Mouse (Mus musculus): ENCODE results near the gene Ace3.

The Ace3 gene

GRCm38 (mm10) chr11:105994375-105994774 lies at the start of gene Ace3:
Gene Ace3 (plus strand): TSS chr11:105994675.
- no peak for DNase-seq (ENCODE audit: low spot score in 2 of 2)

DNA sequence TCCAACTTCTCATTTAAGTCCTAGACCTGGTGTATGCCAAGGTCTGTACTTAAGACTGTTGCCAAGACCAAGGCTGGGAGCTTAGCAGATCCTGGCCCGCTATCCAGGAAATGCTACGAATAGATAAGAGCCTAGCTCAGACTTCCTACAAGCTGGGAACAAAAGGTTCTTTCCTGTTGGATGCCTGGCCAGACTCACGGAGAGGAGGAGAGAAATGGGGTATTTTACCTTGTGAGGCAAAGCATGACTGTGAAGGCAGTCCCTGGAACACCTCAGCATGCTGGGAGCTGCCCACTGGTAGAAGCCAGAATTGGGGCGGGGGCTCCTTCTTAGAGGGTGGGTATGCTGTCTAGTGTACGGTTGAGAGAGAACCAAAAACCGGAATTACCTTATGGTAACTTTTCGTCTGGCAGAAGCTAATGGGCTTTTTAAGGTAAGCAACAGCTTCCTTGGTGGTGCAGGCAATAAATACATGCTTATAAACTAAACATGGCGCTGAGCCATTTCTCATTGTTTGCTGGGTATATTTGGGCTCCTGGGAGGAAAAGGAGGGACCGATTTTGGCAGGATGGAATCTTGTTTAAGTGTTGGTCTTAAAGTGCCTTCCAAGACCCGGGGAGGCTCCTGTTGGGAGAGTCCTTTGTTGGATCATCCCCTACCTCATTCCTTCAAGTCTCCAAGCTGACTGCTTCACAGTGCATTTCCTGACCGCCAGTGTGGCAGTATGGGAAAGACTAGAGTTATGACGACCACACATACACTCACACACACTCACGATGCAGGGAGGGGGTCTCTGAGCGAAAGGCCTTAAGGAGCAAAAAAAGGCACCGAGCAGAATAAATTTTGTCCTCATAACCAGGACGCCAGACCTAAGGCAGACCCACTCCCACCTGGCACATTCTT lies 49.5 kb upstream of the Ace3 start:
- peak in 1 of 2 experiments; percentile 17 for DNase-seq (ENCODE audit: low spot score in 2 of 2)

- no peak for DNase-seq (ENCODE audit: low spot score in 2 of 2)
Measured at GRCm38 (mm10) chr11:105946694-105947154, 47.8 kb upstream of the Ace3 start.

DNA sequence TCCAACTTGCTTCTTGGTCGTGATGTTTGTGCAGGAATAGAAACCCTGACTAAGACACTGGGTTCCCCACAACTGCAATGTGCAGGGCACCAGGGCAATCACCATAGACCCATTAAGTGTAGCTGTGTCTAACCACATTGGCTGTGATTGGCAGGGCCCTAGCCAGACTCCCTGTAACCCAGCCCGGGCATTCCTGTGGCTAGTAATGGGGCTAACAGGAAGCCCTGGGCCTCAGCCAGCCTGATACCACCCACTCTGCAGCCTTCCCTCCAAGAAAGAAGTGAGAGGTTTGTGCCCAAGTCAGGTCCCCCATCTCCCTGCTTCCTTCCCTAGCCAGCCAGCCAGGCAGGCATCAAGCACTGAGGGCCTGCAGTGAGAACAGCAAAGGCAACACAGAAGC lies 46.2 kb upstream of the Ace3 start:
- no peak for DNase-seq (ENCODE audit: low spot score in 2 of 2)

DNA sequence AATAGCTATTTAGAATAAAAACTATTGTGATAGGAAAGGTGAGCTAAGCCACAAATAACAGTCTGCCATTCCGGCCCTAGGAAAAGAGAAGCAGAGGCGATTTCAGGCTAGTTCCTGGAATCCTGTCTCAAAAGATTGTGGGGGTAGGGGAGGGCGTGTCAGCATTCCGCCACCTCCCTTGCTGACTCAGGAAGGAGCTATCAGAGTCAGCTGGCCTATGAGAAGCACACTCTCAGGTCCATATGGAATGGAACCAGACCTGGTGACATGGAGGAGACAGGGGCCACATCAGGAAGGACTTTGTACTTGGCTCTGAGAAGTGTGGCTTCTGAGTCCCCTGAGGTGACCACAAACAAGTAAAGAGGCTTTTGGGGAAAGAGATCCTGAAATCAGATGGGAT lies 44.0 kb upstream of the Ace3 start:
- no peak for DNase-seq (ENCODE audit: low spot score in 2 of 2)

DNA sequence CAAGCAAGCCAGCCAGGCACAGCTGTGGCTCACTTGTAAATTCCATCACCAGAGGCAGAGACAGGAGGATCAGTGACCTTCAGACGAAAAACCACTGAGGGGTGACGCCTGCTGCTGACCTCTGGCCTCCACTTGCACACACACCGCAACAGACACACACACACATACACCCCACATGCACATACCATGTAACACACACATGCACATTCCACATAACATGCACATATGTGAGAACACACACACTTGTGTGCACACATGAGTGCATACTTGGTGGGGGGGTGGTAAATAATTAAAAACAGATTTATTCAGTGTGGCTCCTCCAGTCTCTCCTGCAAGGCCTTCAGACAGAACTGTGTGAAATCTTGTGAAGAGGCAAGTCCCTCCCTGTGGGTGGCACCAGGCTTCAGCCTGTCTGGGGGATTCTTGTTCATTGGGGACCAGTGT lies 42.9 kb upstream of the Ace3 start:
- no peak for DNase-seq (ENCODE audit: low spot score in 2 of 2)

DNA sequence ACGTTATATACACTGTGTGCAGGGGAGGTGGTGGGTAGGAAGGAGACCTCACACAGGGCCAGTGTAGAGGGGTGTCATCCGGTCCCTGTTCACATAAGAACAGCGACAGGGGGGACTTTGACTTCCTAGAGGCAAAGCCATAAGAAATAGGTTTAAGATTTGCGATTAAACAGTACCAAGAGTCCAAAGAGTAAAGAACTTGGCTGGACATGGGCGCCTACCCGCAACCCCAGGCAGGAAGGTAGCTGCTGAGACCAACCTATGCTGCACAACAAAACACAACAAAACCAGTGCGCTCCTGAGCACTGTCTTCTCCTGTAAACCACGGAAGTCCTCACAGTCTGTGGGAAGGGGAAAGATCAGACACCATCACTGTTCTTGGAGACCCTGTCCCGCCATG lies 42.4 kb upstream of the Ace3 start:
- DNase-seq (ENCODE audit: low spot score in 2 of 2) = no peak

GRCm38 (mm10) chr11:105952911-105953386 lies 41.5 kb upstream of the Ace3 start, which contains the start of gene Cyb561:
Gene Cyb561 (minus strand): TSS chr11:105953336.
- DNase-seq (ENCODE audit: low spot score in 2 of 2) = no peak

DNA sequence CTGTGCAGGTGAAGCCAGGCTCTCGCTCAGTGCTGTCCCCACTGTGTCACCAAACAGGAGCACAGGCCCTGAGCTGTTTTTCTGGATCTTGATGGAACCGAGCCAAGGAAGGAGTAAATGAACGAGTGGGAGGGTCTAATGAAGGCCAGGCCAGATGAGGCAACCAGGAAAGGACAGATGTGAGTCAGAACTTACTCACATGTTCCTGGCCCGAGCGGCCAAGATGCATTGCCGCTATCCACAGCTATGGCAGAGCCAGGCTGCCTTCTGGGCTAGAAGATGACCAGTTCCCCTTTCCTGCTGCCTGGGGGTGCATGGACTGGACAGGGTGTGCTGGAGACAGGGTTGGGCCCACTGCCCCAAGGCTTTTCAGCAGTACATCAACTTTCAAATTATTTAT lies 41.1 kb upstream of the Ace3 start:
- no peak for DNase-seq (ENCODE audit: low spot score in 2 of 2)

DNA sequence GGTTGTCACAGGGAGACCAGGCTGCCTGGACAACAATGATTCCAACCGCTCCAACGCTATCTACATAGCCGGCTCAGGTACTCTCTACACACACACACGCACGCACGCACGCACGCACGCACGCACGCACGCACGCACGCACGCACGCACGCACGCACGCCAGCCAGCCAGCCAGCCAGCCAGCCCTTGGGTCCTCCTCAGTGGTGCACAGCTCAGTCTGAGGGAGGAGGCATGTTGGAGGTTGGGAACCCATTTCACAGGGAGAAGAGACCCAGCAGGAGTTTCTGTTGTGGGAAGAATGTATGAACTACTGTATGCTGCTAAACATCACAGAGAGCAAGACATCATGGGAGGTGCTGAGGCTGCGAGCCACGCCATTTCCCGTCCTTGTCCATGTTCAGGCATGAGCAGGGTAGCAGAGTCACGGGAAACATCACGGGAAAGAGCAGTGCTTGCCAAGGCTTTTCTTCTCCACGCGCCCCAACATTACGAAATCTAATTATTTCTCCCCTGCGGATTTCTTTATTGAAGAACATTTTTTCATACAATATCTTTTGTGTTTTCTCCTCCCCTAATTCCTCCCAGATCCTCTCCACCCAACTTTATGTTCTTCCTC lies 38.6 kb upstream of the Ace3 start:
- DNase-seq (ENCODE audit: low spot score in 2 of 2) = no peak

DNA sequence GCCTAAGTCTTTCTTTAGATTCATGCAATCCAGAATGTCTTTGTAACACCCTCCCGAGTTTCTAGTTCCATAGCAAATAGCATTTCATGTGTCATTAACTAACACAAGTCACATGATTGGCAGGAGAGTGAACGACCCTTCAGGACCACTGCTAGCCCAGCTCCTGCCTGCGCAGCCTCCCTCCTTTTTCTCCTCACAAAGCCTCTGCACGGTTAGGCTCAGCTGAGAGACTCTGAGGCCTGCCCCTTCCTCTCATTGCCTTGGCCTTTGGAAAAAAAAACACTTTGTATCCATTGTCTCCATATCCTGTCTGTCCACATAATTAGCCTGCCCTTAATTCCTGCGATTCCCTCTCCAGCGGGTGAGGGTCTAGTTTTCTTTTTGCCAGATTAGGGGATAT lies 37.0 kb upstream of the Ace3 start:
- DNase-seq (ENCODE audit: low spot score in 2 of 2) = no peak

DNA sequence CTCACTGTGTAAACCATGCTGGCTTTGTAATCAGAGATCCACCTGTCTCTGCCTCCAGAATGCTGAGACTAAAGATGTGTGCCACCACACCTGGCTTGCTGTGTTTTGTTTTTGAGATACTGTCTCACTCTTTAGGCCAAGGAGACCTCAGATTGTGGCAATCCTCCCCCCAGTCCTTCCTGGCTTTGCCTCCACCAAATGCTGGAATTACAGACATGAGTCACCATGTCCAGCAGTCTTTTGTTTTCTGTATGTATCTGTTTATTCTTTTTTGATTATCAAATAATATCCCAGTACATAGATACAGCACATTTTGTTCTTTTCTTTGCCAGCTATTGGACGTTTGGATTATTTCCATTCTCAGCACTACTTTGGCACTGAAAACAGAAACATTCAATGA lies 35.9 kb upstream of the Ace3 start:
- no peak for DNase-seq (ENCODE audit: low spot score in 2 of 2)

DNA sequence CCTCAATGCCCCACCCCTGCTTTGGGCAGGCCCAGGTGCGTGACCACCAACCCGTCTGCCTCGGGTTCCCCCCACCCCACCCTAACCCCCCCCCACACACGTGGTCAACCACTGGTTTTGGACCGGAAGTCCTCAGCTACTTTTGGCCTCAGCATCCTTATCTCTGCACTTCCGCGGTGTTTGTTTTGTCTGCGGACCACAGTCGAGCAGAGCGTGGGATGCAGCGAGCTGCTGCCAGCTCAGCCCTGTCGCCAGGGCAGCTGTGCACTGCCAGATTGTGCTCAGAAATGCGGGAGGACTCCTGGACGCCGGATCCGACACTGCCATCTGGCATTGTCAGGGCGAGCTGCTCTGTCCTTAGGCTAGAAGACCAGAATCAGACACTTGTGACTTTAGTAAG lies 35.1 kb upstream of the Ace3 start:
- peak; percentile 59 to 60 for DNase-seq (ENCODE audit: low spot score in 2 of 2)

GRCm38 (mm10) chr11:105964691-105965090 lies 29.8 kb upstream of the Ace3 start:
- DNase-seq (ENCODE audit: low spot score in 2 of 2) = no peak

DNA sequence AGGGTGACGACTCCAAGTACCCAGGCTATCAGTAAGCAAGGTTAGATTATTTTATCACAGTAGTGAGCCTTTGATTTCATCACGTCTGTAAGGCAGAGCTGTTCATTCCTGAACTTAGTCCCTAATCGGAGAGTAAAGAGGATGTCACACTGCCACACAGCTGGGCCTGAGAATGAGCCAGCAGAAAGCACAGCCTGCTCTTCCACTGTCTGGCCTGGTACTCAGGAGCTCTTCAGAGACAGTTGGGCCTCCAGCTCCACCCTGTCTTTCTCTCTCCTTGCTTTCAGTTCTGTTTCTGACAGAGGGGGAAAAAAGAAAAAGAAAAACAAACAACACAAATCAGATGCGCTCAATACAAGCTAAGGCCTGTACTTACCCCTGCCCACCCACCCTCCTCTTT lies 28.2 kb upstream of the Ace3 start:
- no peak for DNase-seq (ENCODE audit: low spot score in 2 of 2)

GRCm38 (mm10) chr11:105967741-105968574 lies 26.5 kb upstream of the Ace3 start, which contains the start of gene Ace:
Gene Ace (plus strand): TSS chr11:105967945.
- DNase-seq (ENCODE audit: low spot score in 2 of 2) = peak in 1 of 2 experiments; percentile 14

DNA sequence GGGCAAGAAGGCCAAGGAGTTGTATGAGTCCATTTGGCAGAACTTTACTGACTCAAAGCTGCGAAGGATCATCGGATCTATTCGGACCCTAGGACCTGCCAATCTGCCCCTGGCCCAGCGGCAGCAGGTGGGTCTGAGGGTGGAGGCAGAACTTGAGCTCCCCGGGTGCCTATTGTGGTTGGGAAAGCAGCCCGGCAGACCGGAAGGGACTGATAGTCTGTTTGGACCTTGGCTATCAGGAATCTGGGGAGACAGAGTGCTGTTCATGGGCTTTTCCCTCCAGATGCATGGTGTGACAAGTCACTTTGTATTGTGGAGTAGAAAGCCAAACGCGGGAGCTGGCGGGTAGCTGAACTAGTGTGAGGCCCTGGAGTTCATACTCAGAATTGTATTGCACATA lies 25.5 kb upstream of the Ace3 start:
- no peak for DNase-seq (ENCODE audit: low spot score in 2 of 2)

- peak; percentile 22 to 40 for DNase-seq (ENCODE audit: low spot score in 2 of 2)
Measured at GRCm38 (mm10) chr11:105969516-105969915, 25.0 kb upstream of the Ace3 start.

- DNase-seq (ENCODE audit: low spot score in 2 of 2) = no peak
Measured at GRCm38 (mm10) chr11:105974593-105974992, 19.9 kb upstream of the Ace3 start.

- no peak for DNase-seq (ENCODE audit: low spot score in 2 of 2)
Measured at GRCm38 (mm10) chr11:105975050-105975449, 19.4 kb upstream of the Ace3 start.

GRCm38 (mm10) chr11:105975636-105976035 lies 18.8 kb upstream of the Ace3 start:
- DNase-seq (ENCODE audit: low spot score in 2 of 2) = no peak

GRCm38 (mm10) chr11:105978232-105978631 lies 16.2 kb upstream of the Ace3 start:
- no peak for DNase-seq (ENCODE audit: low spot score in 2 of 2)

Data from right cerebral cortex, adult 2 months (tissue).